Mouse (Mus musculus): ENCODE results near the gene Fbxo9.

Fbxo9 gene

GRCm38 (mm10) chr9:78109656-78110055, 791 bp upstream of the Fbxo9 start:
- DNase-seq (ENCODE audit: extremely low read depth, low read depth, low spot score), result no peak

GRCm38 (mm10) chr9:78107912-78108795, 711 bp downstream of the Fbxo9 start:
- no peak for DNase-seq (ENCODE audit: extremely low read depth, low read depth, low spot score)

GRCm38 (mm10) chr9:78107582-78107911, 1.3 kb downstream of the Fbxo9 start:
- DNase-seq (ENCODE audit: extremely low read depth, low read depth, low spot score), result peak; percentile 23

- no peak for DNase-seq (ENCODE audit: extremely low read depth, low read depth, low spot score)
These were observed 2.0 kb downstream of the Fbxo9 start for GRCm38 (mm10) chr9:78106821-78107220.

GRCm38 (mm10) chr9:78105501-78105932, 3.3 kb downstream of the Fbxo9 start:
- no peak for DNase-seq (ENCODE audit: extremely low read depth, low read depth, low spot score)

GRCm38 (mm10) chr9:78104973-78105372, 3.9 kb downstream of the Fbxo9 start:
- DNase-seq (ENCODE audit: extremely low read depth, low read depth, low spot score), result peak; percentile 55

GRCm38 (mm10) chr9:78103965-78104560, 4.8 kb downstream of the Fbxo9 start:
- DNase-seq (ENCODE audit: extremely low read depth, low read depth, low spot score), result no peak

- no peak for DNase-seq (ENCODE audit: extremely low read depth, low read depth, low spot score)
These were observed 7.4 kb downstream of the Fbxo9 start for GRCm38 (mm10) chr9:78101431-78101830.

- no peak for DNase-seq (ENCODE audit: extremely low read depth, low read depth, low spot score)
These were observed 7.9 kb downstream of the Fbxo9 start for GRCm38 (mm10) chr9:78100956-78101355.

GRCm38 (mm10) chr9:78096376-78096775, 12.5 kb downstream of the Fbxo9 start:
- no peak for DNase-seq (ENCODE audit: extremely low read depth, low read depth, low spot score)

- no peak for DNase-seq (ENCODE audit: extremely low read depth, low read depth, low spot score)
These were observed 13.2 kb downstream of the Fbxo9 start for GRCm38 (mm10) chr9:78095686-78096085.

- no peak for DNase-seq (ENCODE audit: extremely low read depth, low read depth, low spot score)
These were observed 18.3 kb downstream of the Fbxo9 start for GRCm38 (mm10) chr9:78090596-78090995.

- DNase-seq (ENCODE audit: extremely low read depth, low read depth, low spot score), result no peak
These were observed 19.0 kb downstream of the Fbxo9 start for GRCm38 (mm10) chr9:78089906-78090305.

- DNase-seq (ENCODE audit: extremely low read depth, low read depth, low spot score), result no peak
These were observed 19.9 kb downstream of the Fbxo9 start for GRCm38 (mm10) chr9:78088971-78089370.

- no peak for DNase-seq (ENCODE audit: extremely low read depth, low read depth, low spot score)
These were observed 20.3 kb downstream of the Fbxo9 start for GRCm38 (mm10) chr9:78088521-78088920.

- DNase-seq (ENCODE audit: extremely low read depth, low read depth, low spot score), result no peak
These were observed 21.1 kb downstream of the Fbxo9 start for GRCm38 (mm10) chr9:78087751-78088150.

GRCm38 (mm10) chr9:78085722-78086287, 23.1 kb downstream of the Fbxo9 start:
- no peak for DNase-seq (ENCODE audit: extremely low read depth, low read depth, low spot score)

GRCm38 (mm10) chr9:78084341-78084740, 24.5 kb downstream of the Fbxo9 start:
- no peak for DNase-seq (ENCODE audit: extremely low read depth, low read depth, low spot score)

GRCm38 (mm10) chr9:78081835-78082234, 27.0 kb downstream of the Fbxo9 start:
- DNase-seq (ENCODE audit: extremely low read depth, low read depth, low spot score), result no peak

- no peak for DNase-seq (ENCODE audit: extremely low read depth, low read depth, low spot score)
These were observed 30.6 kb downstream of the Fbxo9 start for GRCm38 (mm10) chr9:78078240-78078639.

GRCm38 (mm10) chr9:78075256-78075655, 33.6 kb downstream of the Fbxo9 start:
- DNase-seq (ENCODE audit: extremely low read depth, low read depth, low spot score), result no peak

- no peak for DNase-seq (ENCODE audit: extremely low read depth, low read depth, low spot score)
These were observed 35.0 kb downstream of the Fbxo9 start for GRCm38 (mm10) chr9:78073713-78074340.
